Mouse (Mus musculus) olfactory bulb, adult 2 months (tissue): Measurements from ENCODE around the gene Maats1.

Experiments used
- CTCF ChIP-seq: fragments of 200-500 bp; IDR thresholded peaks from 2 replicates; pipeline ENCODE4 v1.5.1; 2012; ENCODE audit warnings: low read depth, mild to moderate bottlenecking, low read length, moderate library complexity; ENCODE audit not compliant: insufficient read depth
- POLR2A ChIP-seq: fragments of 200-500 bp; IDR thresholded peaks from 2 replicates; pipeline ENCODE4 v1.6.1; 2012; ENCODE audit warnings: mild to moderate bottlenecking, low read depth, low read length, moderate library complexity; ENCODE audit not compliant: insufficient read depth

DNA sequence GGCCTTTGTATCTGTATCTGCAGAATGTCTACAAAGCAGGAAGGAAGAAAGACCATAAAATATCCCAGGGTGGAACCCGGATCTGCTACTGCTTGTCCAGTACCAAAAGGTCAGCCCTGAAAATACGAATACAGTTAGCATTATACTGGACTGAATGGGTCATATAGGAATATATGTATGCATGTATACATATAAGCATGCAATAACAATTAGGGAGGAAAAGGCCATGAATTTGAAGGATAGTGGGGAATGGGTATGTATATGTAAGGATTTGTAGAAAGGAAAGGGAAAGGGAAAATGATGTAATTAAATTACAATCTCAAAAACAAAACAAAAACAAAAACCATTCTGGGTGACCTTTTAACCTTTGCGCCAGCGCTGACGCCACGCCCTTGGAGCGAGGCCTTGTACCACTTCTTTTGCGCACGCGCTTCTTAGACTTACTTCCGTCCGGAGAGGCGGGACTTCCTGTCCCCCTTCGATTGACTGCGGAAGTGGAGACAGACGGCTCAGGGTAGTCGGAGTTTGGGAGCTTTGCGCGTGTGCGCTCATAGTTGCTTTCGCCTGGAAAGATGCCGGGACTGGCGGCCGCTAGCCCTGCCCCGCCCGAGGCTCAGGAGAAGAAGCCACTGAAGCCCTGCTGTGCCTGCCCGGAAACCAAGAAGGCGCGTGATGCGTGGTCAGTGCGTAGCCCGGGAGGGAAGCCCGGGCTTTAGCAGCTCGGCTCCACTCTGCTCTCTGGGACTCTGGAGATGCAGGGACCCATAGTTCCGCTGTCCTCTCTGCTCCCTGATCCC, 4.8 kb upstream of the Maats1 start, which contains the start of the genes Cox17 and Gm21987:
- peak; percentile 54; the same call in 1 of the 2 replicates for TF ChIP-seq POLR2A
- no peak for TF ChIP-seq CTCF
